Mouse (Mus musculus): ENCODE results near the gene Tmem25.
"Not testable (repeated sequence)": the region's sequence is repeated elsewhere in the genome, so short reads cannot be mapped to it uniquely, and the experiment has no call there.

The Tmem25 gene

DNA sequence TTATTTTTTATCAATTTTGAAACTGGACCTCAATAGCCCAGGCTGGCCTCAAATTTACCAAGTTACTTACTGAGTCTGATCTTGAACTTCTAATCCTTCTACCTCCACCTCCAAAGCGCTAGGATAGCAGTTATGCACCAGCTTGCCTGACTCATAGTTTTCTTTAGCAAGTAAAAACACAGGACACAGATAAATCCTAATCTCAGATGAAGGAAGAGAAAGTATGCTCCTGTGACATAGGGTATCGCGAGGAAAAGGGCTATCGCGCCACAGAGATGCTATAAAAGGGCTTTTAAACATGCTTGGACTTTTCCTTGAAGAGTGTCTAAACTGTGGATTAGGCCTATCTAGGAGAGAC, 26.7 kb downstream of the Tmem25 start:
- no peak for DNase-seq (ENCODE audit: low spot score)

DNA sequence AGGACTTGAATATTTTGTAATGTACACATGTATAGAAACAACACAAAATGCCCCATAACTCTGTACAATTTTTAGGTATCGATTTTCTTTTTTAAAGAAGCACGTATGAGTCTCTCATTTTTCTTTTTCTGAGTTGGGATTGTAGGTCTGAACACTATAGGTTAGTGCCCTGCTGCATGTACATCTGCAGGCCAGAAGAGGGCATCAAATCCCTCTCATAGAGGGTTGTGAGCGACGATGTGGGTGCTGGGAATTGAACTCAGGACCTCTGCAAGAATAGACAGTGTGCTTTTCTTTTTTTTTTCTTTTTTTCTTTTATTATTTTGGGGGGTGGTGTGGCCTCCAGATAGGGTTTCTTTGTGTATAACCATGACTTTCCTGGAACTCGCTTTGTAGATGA, 27.7 kb downstream of the Tmem25 start:
- no peak for DNase-seq (ENCODE audit: low spot score)

DNA sequence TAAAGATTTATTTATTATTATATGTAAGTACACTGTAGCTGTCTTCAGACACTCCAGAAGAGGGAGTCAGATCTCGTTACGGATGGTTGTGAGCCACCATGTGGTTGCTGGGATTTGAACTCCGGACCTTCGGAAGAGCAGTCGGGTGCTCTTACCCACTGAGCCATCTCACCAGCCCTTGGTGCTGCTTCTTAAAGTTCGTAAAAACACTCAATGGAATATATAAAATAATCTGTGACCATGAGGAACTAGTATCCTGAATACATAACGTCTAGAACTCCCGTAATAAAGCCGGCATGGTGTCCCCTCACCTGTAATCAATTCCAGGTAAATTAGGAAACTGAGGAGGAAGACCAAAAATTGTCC, 31.1 kb downstream of the Tmem25 start:
- not testable (repeated sequence) for DNase-seq (ENCODE audit: low spot score)

DNA sequence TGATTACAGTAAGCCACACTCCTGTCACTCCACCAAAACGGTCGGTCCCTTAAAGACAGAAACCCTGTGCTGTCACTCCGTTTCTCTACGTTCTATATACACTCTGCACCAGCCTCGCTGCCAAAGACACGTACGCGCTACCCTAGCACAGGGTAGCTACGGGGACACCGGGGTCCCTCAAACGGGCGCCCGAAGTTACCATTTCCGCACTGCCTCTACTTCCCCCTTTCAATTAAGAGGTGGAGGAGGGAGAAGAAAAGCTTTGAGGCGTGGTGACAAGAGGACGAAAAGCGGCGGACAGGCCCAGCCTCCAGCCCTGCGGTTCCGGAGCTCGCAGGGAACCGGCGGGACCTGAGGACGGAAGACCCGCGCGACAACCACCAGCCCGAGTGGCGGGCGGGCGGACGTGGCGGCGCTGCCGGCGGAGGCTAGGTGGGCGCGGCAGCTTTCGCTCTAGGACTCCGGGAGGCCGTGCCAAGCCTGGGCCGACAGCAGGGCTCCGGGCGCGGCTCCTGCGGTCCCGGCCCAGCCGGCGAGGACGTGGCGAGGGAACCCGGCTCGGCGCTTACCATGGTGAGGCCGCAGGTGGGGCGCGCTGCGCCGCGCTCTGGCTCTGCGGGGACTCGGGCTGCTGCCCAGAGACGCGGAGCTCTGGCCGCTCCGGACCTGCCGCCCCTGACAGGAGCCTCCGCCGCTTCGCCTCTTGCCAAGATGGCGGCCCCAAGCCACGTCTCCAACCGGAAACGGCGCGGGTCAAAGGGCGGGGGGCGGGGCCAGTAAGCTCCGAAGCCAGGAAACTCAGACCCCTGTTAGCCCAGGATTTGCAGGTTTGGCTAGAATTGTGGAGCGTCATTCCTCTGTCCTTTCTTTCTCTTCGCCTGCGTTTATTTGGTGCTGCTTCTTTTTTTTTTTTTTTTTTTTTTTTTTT, 31.7 kb downstream of the Tmem25 start, which contains the start of the genes Arcn1 and Ift46:
Gene Arcn1, minus strand, starts transcription at position 745 of the 928 bp plus-strand sequence.
Gene Ift46, plus strand, starts transcription at position 808 of the 928 bp plus-strand sequence.
- DNase-seq (ENCODE audit: low spot score) = peak; percentile 77

DNA sequence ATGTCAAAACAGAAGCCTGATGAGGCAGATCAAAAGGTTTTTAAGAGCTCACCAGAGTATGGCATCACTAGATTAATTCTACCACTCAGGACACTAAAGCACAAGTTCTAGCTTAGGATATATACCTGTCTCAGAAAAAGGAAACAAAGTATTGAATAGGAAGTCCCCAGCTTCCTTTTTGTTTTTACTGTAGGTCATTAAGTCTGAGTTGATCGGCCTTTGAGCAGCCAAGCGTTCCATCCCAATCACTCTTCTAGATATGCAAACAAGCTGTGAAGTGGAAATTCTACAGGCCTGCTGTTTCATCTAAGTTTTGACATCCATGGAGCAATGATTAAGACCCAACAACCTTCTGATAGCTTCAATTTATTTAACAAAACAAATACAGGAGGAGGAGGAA, 38.2 kb downstream of the Tmem25 start:
- no peak for DNase-seq (ENCODE audit: low spot score)

DNA sequence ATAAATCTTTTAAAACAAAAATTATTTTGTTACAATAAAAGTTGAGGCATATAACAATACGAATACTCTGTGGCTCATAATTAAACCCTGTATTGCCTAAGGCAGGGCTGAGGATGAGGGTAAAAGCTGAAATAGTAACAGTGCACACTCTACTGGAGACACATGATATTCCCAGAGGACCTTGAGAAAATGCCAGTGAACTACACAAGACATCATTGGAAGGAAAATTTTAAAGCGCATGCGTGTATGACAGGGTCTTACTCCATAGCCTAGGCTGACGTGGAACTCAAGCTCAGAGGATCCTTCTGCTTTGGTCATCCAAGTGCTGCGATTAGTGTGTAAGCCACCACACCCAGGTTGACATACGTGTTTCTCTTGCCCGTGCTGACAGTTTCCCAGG, 50.6 kb downstream of the Tmem25 start:
- no peak for DNase-seq (ENCODE audit: low spot score)

DNA sequence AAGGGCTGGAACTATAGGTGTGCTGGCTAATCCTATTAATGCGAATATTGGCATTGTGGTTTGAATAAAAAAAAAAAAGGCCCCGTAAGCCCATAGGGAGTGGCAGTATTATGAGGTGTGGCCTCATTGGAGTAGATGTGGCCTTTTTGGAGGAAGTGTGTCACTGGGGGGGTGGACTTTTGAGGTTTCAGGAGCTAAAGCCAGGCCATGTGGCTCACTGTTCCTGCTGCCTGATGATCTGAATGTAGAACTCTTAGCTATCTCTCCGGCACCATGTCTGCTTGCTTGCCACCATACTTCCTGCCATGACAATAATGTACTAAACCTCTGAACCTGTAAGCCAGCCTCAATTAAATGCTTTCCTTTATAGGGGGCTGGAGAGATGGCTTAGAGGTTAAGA, 51.8 kb downstream of the Tmem25 start:
- DNase-seq (ENCODE audit: low spot score) = no peak

DNA sequence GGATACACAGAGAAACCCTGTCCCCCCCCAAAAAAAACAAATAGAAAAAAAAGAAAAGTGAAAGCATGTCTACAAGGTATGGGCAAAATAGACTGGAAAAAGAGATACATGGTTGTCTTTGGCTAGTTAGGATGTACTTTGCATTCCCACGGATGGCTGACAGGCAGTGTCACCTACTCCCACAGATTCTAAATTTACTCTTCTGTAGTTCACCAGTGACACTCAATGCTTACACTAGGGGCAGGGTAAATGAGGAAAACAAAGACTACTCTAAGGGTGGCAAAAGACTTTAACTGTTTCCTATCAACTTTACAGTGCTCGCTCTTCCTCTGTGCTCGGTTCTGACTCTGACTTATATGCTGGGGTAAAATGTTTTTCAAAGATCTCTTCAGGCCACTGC, 52.4 kb downstream of the Tmem25 start:
- DNase-seq (ENCODE audit: low spot score) = no peak

DNA sequence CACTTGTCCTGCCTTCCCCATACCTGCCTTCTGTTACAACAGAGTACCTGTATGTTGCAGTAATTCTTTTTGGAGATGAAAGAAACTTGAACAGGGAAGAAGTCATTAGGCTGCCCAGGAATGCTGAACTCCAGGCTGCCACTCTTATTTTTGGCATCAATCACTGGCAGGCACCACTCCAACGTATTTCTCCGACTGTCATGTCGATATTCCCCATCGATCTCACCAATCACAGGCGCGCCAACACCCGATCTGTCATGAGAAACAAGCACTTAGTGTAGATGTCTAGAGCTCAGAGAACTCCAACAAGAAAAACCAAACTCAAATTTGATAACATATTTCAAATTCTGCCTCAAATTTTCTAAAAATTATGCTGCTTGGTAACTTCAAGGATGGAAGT, 53.7 kb downstream of the Tmem25 start:
- DNase-seq (ENCODE audit: low spot score) = no peak

Data from T-cell, adult 2 months (primary cell).